Mouse (Mus musculus) forebrain, postnatal 0 days (tissue): ENCODE measurements around the gene Maco1. TPM values are rescaled to one million over a fixed set of nuclear protein-coding genes. Genes with fewer than 3 reads are reported as not detected.
A peak's percentile ranks its signal among the peaks of the same experiment; 100 is the strongest.

Experiments
- ATAC-seq: fragments of 200-750 bp; cut with Nextera tagmentation; 2 replicates; pipeline ENCODE4 v1.8.0; 2017; ENCODE audit warnings: mild to moderate bottlenecking, moderate library complexity
- DNase-seq: peaks from one replicate; pipeline ENCODE4 v3.0.0-alpha.2; 2015
- H3K27ac ChIP-seq: fragments of 300-500 bp; sonication (generic); 2 replicates; pipeline ENCODE4 v1.5.1; 2014; ENCODE audit warnings: low read depth, mild to moderate bottlenecking, antibody characterized with exemption, low read length, moderate library complexity, mixed read lengths
- H3K27me3 ChIP-seq: fragments of 300-500 bp; sonication (generic); 2 replicates; pipeline ENCODE4 v1.6.1; 2014; ENCODE audit warnings: mild to moderate bottlenecking, low read length, mixed read lengths; ENCODE audit not compliant: insufficient read depth
- H3K36me3 ChIP-seq: fragments of 300-500 bp; sonication (generic); 2 replicates; pipeline ENCODE4 v1.6.1; 2014; ENCODE audit warnings: mild to moderate bottlenecking, moderate library complexity; ENCODE audit not compliant: insufficient read depth
- H3K4me1 ChIP-seq: fragments of 300-500 bp; sonication (generic); 2 replicates; pipeline ENCODE4 v1.6.1; 2014; ENCODE audit warnings: antibody characterized with exemption; ENCODE audit not compliant: insufficient read depth
- H3K4me2 ChIP-seq: fragments of 300-500 bp; sonication (generic); 2 replicates; pipeline ENCODE4 v1.6.1; 2014; ENCODE audit warnings: low read depth, mild to moderate bottlenecking, moderate library complexity
- H3K4me3 ChIP-seq: fragments of 300-500 bp; sonication (generic); 2 replicates; pipeline ENCODE4 v1.5.1; 2014; ENCODE audit warnings: low read depth, low read length, mixed read lengths
- H3K9ac ChIP-seq: fragments of 300-500 bp; sonication (generic); 2 replicates; pipeline ENCODE4 v1.6.1; 2014; ENCODE audit warnings: mild to moderate bottlenecking
- H3K9me3 ChIP-seq: fragments of 300-500 bp; sonication (generic); 2 replicates; pipeline ENCODE4 v1.6.1; 2016; ENCODE audit warnings: low read length
- CTCF ChIP-seq: sonication (generic); IDR thresholded peaks from 2 replicates; pipeline ENCODE4 v1.5.1; 2016; ENCODE audit warnings: antibody characterized with exemption, control low read depth, low read depth
- WGBS: fragments of 180-500 bp; shearing (Covaris S2); extraction: QIAGEN DNeasy Blood & Tissue Kit; methylation state at CpG from one replicate; pipeline ENCODE4 v1.1.7; 2014; 5-methylcytosine and 5-hydroxymethylcytosine counted together
- polyA plus RNA-seq: library from polyadenylated mRNA; unstranded; fragments of >200 nt; fragmentation: Nextera tagmentation; extraction: Ambion mirVana; gene quantifications from 2 replicates; pipeline ENCODE4 v1.2.1, GENCODE M21; 2015
- total RNA-seq: library from RNA; depleted of rRNA; stranded (reverse); fragments of >200 nt; gene quantifications from 2 replicates; pipeline ENCODE4 v1.2.3, GENCODE M21; 2014

The Maco1 gene
- total and polyA plus RNA-seq, 2 experiments from 2014 or later, result 78.4 to 103 TPM

- H3K36me3 ChIP-seq, result no peaks in the 10 kb centered on the region
- ATAC-seq, result no peak
- WGBS, result 22% methylated on average over 6 of the region's 6 CpGs
- no peaks in the 10 kb centered on the region for H3K4me1 ChIP-seq
- H3K4me2 ChIP-seq, result peak overlapping the region; percentile 60
- DNase-seq, result no peak
- no peaks in the 10 kb centered on the region for H3K27me3 ChIP-seq
- H3K4me3 ChIP-seq, result 0 out of 2 replicates have a peak overlapping the region, but pooled peaks have one; percentile 24
- no peak overlapping the region for H3K27ac ChIP-seq
- TF ChIP-seq CTCF, result peak; percentile 55
- H3K9me3 ChIP-seq, result no peaks in the 10 kb centered on the region
- no peak overlapping the region for H3K9ac ChIP-seq
Measured at GRCm38 (mm10) chr4:134880041-134880440, 26.9 kb upstream of the Maco1 start.

GRCm38 (mm10) chr4:134879410-134879981 lies 26.4 kb upstream of the Maco1 start:
- no peaks in the 10 kb centered on the region for H3K4me1 ChIP-seq
- H3K27me3 ChIP-seq, result no peaks in the 10 kb centered on the region
- no peaks in the 10 kb centered on the region for H3K36me3 ChIP-seq
- no peaks in the 10 kb centered on the region for H3K9me3 ChIP-seq
- TF ChIP-seq CTCF, result peak; percentile 80
- H3K4me3 ChIP-seq, result peak overlapping the region; percentile 24
- 0 out of 2 replicates have a peak overlapping the region, but pooled peaks have one; percentile 14 for H3K9ac ChIP-seq
- H3K4me2 ChIP-seq, result peak overlapping the region; percentile 60
- ATAC-seq, result 0 out of 2 replicates have a peak, but pooled peaks have one; percentile 43
- peak; percentile 75 for DNase-seq
- H3K27ac ChIP-seq, result no peak overlapping the region
- 2% methylated on average over 17 of the region's 17 CpGs for WGBS

- Histone ChIP-seq H3K9me3 (no peaks in the 10 kb centered on the region), H3K27ac (no peak overlapping the region), H3K4me3 (no peak overlapping the region), H3K4me1 (no peaks in the 10 kb centered on the region), H3K27me3 (no peaks in the 10 kb centered on the region), H3K36me3 (no peaks in the 10 kb centered on the region), H3K9ac (no peak overlapping the region), H3K4me2 (no peak overlapping the region)
- WGBS, result 88% methylated on average over 9 of the region's 9 CpGs
- ATAC-seq (no peak), DNase-seq (no peak)
- no peak for TF ChIP-seq CTCF
Measured at GRCm38 (mm10) chr4:134876171-134876570, 23.0 kb upstream of the Maco1 start.

DNA sequence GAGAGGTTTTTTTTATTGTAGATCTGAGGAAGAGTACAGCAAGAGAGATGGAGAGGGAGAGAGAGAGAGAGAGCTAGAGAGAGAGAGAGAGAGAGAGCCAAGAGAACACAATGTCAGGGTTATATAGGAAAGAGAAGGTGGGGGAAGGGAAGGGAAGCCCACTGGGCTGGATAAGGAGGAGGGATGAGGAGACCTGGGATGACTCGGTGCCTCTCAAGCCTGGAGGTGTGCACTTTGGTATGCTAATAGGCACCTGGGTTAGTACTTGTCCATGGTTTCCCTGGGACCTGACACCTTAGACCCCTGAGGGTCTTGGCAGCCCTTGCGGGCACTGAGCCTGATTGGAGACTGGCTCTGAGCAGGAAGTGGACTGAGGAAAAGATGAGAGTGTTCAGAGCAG lies 18.8 kb upstream of the Maco1 start:
- Histone ChIP-seq H3K9me3 (no peaks in the 10 kb centered on the region), H3K9ac (no peak overlapping the region), H3K27ac (no peak overlapping the region), H3K27me3 (peaks cover 12% of the 10 kb centered on the region), H3K4me1 (no peaks in the 10 kb centered on the region), H3K4me2 (no peak overlapping the region), H3K36me3 (no peaks in the 10 kb centered on the region), H3K4me3 (no peak overlapping the region)
- WGBS, result 44% methylated on average over 2 of the region's 2 CpGs
- no peak for TF ChIP-seq CTCF
- ATAC-seq (no peak), DNase-seq (no peak)

- TF ChIP-seq CTCF, result no peak
- Histone ChIP-seq H3K27ac (no peak overlapping the region), H3K4me3 (no peak overlapping the region), H3K36me3 (no peaks in the 10 kb centered on the region), H3K27me3 (peaks cover 12% of the 10 kb centered on the region), H3K9ac (no peak overlapping the region), H3K4me1 (no peaks in the 10 kb centered on the region), H3K4me2 (no peak overlapping the region), H3K9me3 (no peaks in the 10 kb centered on the region)
- WGBS, result 55% methylated on average over 4 of the region's 4 CpGs
- no peak for DNase-seq
- no peak for ATAC-seq
Measured at GRCm38 (mm10) chr4:134871477-134871876, 18.3 kb upstream of the Maco1 start.

- Histone ChIP-seq H3K9ac (no peak overlapping the region), H3K4me1 (no peaks in the 10 kb centered on the region), H3K9me3 (no peaks in the 10 kb centered on the region), H3K36me3 (no peaks in the 10 kb centered on the region), H3K27ac (no peak overlapping the region), H3K4me3 (no peak overlapping the region), H3K27me3 (peaks cover 12% of the 10 kb centered on the region), H3K4me2 (no peak overlapping the region)
- no peak for ATAC-seq
- WGBS, result 43% methylated on average over 7 of the region's 7 CpGs
- TF ChIP-seq CTCF, result no peak
- no peak for DNase-seq
Measured at GRCm38 (mm10) chr4:134869815-134870375, 16.8 kb upstream of the Maco1 start.

DNA sequence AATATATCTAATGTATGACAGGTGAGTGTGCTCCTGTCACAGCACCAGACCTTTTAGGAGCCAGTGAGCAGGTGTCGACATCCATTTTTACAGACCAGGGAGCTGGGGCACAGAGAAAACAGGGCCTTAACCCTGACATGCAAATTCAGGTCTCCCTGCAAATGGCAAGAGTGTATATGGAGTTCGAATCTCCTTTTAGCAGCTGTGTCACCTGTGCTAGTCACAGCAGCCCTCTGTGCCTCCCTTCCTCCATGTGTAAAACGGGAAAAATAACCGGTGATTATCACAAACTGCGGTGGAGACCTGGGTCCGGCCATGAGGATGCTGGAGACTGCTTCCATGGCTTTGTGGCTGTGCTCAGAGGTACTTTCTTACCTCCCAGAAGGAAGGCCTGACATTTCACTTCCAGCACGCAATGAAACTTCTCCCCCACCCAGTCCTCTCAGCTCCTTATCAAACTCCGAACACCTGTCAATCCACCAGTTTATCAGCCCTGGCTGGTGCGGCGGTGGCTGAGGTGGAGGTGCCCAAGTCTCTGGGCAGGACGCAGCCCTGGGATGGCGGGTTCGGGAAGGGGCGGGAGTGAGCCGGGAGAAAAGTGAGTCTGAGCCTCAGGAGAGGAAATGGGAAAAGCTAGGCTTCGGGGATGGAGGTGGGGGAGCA lies 16.1 kb upstream of the Maco1 start:
- H3K36me3 ChIP-seq, result no peaks in the 10 kb centered on the region
- no peaks in the 10 kb centered on the region for H3K4me1 ChIP-seq
- no peaks in the 10 kb centered on the region for H3K9me3 ChIP-seq
- ATAC-seq, result no peak
- no peak overlapping the region for H3K27ac ChIP-seq
- H3K4me2 ChIP-seq, result no peak overlapping the region
- no peak overlapping the region for H3K9ac ChIP-seq
- DNase-seq, result no peak
- H3K4me3 ChIP-seq, result no peak overlapping the region
- 16% methylated on average over 16 of the region's 16 CpGs for WGBS
- H3K27me3 ChIP-seq, result peaks cover 12% of the 10 kb centered on the region
- TF ChIP-seq CTCF, result no peak
